Mouse (Mus musculus) megakaryocyte, adult 5-6 weeks (primary cell): ENCODE measurements around the gene Eri3. TPM values are rescaled to one million over a fixed set of nuclear protein-coding genes. Genes with fewer than 3 reads are reported as not detected.

Source experiments
- ATAC-seq: 2 replicates; pipeline ENCODE4 v1.8.0; 2016; ENCODE audit warnings: mild to moderate bottlenecking, inconsistent platforms; ENCODE audit not compliant: poor library complexity, severe bottlenecking
- total RNA-seq, 2 experiments: library from RNA; stranded (forward) in 1 of 2; stranded (reverse) in 1 of 2; fragments of 153-499, 151-499 nt in 1 of 2; fragments of 221-1000, 200-1000 nt in 1 of 2; gene quantifications; 2 replicates each; pipeline versions ENCODE4 v1.2.3 to v1.2.4; 2015 to 2017

Eri3 gene
- total RNA-seq, 2 experiments from 2014 or later: 13.3 to 36.8 TPM

DNA sequence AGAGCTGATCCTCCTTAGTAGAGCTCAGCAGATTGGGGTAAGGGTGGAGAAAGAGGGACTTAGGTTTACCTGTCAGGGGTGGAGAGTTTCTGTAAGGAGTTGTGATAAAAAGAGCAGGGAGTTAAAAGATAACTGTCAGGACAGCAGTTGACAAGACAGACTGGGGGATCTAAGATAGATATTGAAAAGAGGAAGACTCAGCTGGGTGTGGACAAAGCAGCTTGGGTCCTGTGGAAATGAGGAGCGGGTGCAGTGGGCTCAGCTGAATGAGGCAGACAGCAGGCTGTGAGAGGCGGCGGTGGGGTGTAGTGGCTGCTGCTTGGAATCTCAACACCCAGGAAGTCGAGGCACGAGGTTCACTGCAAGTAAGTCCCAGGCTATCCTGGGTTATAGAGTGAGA lies 72.1 kb downstream of the Eri3 start:
- no peak for ATAC-seq

DNA sequence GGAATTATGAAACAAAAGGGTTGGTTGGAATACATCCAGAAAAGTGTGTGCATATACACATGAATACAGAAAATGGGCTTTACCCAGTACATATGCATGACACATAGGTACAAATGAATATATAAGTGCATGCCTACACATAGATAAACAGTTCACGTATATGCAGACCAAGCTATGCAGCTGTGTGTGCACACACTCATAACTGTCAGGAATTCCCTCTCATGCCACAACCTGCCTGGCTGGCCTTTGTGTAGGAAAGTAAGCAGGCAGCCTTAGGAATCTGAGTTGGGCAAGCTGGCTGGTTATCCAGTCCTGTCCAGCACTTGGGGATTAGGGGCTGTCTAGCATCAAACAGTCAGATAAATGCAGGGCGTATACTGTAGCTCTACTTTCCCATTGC lies 72.9 kb downstream of the Eri3 start:
- no peak for ATAC-seq

DNA sequence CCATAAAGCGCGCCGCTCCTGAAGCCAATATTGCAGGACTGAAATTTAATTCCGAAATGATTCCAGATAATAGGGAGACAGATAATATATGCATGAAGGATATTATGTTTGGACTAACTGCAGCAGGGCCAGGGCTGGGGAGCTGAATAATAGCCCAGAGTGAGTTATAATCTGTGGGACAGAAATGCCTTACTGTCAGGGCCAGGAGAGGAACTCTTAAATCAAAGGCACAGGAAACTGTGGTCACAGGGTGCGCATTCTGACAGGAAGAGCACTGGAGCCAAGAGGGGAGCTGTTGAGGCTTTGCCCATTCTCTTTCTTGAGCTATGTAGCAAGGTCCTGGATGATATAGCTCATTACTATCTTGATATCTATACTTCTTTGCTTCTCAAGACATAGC lies 74.5 kb downstream of the Eri3 start:
- ATAC-seq: no peak

DNA sequence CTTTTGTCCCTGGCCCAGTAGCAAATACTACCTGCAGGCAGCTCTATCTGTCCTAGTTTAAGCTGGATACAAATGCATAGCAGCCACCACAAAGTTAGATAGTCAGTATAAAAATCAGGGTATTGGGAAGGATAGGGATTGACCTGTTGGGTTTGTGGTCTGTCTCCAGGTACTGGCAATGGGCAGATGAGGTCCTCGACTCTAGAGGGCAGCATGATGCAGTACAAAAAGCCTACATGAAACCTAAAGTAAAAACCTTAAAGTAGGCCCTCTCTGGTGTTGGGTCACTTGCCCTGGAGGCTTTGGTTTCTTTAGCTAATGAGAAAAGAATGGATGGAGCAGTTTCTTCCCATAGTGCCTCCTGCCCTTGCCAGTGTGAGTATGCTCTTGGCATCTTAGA lies 78.3 kb downstream of the Eri3 start:
- no peak for ATAC-seq

DNA sequence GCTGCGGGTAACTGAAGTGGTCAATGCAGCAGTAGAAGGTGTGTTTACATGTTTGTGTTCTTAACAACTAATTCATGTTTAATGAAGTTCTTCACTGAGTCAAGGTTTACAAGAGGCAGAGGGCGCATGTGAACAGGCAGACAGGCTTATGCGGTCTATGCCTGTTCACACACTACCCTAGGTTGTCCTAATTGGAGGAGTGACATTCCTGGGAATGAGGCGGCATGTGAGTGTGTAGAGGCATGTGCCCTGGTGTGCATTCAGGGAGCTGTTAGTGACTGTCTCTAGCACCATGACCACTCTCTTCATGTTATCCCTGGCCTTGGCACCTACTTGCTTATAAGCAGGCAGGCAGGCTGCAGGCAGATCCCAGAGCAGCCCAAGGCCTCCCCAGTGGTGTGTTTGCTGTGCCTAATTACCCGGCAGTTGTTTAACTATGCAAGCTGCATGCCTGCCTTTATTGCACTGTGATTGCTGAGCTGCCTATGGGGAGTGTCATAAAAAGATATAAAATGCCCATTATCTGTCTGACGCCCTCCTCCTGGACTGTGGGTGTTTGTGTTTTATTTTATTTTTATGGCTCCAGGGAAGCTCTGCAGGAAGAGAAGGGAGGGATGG lies 80.0 kb downstream of the Eri3 start:
- no peak for ATAC-seq

DNA sequence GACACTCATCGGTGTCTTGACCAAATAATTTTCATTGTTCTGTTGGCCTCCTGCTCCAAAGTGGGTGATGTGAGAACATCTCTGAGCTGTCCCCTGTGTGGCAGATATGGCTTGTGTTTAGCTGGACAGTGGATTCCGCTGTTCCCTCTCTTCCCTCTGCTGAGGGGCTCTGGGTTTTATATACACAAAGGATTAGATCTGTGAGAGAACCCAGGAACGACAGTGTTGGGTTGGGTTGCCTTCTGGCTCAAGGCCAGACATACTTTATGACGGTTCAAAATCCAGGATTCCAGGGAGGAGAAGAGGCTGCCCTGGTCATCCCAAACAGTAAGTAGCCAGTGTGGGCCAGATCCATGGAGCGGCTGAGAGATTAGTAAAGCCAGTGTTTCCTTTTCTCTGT lies 83.4 kb downstream of the Eri3 start:
- no peak for ATAC-seq

DNA sequence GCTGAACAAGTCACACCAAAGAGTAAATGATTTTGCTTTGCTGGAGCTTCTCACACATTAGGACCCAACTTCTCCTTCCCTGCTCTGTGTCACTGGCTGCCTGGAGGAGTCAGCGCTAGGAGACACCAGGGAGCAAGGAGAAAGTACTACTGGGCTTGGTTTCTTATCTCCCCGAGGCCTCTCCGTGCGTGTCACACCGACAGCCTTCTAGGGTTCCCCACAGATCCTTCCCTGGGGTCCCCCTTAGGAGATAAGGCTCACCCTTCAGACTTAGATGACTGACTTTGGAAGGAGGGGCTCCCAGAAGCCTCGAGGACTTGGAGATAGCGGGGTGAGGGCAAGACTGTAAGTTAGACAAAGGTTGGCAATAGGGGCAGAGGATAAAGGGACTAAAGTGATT lies 84.5 kb downstream of the Eri3 start:
- ATAC-seq: no peak

DNA sequence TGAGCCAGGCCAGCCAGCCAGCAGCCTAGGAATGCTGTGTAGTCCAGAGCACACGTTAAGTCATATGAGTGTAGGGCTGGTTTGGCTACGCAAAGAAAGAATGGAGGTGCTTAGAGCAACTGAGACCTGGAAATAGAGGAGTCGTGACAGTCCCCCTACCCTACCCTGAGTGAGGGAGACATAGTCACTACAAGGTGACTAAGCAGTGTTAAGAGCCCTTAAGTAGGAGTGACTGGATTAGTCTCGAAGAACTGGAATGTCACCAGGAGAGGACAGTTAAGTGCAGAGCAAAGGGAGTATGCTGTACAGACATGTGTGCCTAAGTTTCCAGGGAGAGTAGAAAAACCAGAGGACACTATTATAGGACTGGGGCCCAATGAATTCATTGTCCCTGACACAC lies 86.0 kb downstream of the Eri3 start:
- ATAC-seq: no peak

DNA sequence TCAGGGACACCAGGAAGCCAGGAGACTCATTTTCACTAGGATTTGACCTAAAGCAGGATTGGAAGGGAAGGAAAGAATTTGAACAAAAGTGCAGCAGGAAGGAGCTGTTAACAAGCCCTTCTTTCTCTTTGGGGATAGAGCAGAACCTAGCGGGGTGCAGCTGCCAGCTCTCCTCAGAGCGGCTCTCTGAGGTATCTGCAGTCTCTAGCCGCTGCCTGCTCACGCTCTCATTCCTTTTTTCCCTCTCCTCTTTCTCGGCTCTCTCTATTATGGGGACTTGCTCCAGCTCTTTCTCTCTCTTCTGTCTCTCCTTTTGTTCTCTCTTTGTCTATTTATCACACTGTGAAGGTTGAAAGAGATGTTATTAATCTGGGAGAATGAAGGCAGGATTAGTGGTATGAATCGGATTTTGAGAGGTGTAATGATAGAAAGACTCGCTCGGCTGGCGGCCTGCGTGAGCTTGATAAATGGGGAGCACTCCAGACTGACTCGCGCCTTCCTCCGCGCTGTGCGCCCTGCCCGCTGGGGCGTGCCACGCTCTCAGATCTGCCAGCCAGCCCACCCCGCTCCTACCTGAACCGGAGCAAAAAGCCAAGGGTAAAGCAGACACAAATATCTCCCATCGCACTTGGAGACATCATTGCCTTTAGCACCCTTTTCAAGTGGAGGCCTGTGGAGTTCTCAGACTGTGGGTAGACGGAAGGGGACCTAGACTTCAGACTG lies 86.9 kb downstream of the Eri3 start:
- ATAC-seq: no peak

DNA sequence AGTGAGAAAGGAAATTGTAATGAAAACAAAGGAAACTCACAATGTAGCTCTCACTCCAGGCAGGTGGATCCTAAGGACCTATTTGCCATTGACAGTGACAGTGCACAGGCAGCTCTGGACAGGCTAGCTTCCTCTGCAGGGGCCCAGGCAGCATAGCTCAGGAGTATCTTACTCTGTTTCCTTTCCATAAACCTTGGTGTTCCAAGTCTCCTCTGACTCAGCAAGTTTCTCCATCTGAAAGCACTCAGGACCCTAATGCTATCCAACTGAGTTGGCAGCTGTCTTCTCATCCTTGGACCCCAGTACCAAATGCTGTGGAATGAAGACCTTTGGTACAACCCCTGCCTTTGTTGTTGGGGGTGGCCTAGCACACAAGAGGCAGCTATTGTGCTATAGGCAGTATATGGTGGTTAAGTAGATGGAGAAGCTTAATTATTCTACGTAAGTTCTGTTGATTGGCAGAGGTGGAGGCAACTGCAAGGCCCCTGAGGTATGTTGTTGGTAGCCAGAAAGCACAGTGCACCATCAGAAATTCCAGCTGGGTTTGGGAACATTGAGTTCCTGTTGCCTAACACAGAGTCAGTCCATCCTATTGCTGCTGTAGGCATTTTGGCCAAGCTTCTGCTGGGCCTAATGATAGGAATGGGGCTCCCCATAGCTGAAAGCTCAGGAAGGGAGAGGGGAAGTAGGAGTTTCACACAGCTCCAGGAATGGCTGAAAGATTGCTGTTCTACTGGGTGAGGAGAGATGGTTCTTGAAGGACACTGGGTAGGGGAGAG lies 90.9 kb downstream of the Eri3 start:
- no peak for ATAC-seq

DNA sequence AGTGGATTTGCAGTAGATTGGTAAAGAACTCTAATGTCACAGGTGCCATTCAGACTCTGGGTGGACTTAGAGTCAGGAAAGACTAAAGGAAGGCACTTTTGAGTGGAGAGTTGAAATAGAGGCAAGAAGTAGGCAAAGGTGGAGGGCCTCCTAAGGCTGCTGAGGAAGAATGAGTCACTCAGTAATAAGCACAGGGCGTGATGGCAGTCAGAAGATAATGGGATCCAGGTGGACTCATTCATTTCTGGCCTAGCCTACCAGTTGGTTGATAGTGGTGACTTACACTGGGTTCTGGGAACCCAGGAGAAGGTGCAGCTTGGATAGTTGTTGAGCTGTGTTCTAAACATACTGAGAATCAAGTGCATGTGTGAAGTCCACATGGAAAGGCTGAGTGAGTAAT lies 91.6 kb downstream of the Eri3 start:
- ATAC-seq: no peak

DNA sequence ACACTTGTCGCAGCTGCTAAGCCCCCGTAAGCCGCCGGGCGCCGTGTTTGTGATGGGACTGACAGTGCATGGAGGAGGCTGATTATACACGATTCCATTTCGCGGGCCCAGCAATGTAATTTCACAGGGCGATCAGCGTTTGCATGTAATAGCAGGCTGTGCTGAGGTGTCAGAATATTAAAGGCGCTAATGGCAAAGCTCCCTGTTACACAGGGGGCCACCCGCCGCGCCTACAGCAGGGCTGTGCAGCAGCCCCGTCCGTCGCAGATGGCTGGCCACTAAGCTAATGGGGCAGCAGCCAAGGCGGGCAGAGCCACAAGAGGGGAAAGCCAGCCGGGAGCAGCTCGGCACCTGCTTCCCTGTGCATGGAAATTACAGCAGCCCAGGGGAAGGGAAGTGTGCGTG lies 94.9 kb downstream of the Eri3 start:
- no peak for ATAC-seq

DNA sequence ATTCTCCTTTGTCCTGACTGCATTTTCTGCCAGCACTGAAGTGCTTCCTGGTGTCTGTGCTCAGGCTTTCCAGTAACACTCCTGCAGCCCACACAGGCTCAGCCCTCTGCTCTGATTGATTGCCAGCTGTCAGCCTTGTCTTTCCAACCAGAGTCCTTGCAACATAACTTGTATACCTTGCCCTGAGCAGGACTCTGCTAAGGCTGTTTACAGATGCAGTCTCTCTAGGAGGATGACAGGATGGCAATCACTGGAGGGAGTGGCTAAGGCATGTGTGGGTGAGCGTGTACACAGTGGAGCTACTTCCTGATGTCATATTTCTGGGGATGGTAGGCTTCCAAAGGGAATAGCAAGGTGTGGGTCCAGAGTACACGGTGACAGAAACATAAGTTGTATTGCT lies 95.7 kb downstream of the Eri3 start:
- ATAC-seq: no peak

DNA sequence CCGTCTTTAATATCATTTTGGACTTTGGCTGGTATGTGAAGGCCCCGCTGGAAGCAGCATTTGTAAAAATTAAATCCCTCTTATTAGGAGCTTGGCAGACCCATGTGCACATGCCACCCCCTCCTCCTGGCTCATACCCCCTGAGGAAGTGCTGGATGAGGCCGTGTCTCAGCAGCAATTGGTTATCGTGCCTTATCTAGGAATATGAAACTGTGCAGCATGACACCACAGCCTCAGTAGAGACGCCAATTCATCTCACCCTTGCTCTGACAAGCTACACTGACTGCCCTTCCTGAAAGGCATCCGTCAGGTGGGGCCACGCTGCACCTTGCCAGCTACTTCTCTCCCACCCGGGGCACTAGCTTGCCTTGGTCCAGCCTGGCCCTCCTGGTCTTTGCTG lies 96.3 kb downstream of the Eri3 start:
- no peak for ATAC-seq

DNA sequence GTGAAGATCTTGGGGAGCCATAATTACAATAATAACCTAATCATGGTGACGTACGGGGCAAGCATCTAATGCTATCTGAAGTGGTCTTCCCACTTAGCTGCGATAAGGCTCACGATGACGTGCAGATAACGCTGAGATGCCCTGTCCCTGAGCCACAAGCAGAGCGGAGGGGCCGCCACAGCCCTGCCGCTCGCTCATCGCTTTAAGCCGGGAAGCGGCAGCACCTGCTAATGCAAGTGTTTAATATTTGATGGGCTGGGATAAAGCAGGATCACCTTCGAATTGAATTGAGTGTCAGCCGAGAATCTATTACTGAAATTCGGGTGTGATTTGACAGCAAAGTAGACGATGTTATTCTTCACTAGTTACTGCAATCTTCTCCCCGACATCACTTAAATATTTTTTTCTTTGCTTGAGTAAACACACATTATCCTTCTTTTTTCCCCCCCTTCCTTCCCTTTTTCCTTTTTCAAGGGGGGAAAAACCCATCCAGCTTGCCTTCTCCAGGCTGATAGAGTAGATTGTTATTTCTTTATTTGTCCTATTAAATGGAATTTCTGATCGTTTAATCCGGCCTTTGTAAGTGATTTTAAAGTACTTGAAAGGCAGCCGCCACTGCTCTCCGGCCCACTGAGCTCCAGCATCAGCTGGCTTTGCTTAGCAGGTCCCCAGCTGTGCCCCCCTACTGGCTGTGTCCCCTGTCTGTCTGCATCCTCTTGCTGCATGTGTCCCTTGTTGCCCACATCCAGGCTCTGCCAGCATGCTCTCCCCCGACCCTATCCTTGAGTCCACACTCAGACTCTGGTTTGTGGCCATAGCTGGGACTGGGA lies 97.0 kb downstream of the Eri3 start:
- no peak for ATAC-seq

DNA sequence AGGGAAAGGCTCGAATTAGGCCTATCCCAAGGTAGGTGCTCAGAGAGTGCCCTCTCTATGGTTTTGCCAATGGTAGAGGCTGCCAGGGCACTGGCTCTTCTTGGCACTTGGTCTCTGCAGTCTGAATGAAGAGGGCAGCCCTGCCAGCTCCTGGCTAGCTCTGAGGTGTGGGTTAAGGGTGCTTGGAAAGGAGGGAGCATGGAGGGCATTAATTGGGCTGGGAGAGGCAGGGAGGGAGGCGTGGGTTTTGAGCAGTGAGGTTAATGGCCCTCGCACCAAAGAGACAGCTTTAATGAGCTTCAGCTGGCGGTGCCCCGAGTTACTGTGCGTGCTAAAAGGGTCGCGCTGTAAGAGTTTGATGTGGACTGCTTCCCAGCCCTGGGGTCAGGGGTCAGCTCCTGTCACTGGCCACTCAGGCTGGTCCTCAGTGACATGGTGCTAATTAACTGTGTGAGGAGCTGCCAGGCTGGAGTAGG lies 101.5 kb downstream of the Eri3 start:
- ATAC-seq: no peak

DNA sequence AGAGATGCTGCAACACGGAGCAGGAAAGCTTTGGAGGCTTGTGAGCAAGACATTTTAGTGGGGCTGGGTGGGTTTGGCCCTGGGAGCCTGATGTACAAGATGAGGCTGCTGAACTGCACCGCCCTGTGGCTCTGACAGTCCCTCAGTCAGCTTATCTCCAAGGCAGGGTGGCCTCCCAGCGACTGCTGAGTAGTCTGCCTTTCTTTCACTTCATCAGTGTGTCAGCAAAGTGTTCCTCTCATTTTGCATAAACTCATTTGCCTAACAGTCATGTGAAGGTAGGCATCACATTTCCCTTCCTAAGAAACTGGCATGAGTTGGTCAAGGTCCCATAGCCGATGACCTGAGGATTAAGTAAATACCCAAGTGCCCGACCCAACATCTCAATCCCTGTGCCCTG lies 102.6 kb downstream of the Eri3 start:
- ATAC-seq: no peak

DNA sequence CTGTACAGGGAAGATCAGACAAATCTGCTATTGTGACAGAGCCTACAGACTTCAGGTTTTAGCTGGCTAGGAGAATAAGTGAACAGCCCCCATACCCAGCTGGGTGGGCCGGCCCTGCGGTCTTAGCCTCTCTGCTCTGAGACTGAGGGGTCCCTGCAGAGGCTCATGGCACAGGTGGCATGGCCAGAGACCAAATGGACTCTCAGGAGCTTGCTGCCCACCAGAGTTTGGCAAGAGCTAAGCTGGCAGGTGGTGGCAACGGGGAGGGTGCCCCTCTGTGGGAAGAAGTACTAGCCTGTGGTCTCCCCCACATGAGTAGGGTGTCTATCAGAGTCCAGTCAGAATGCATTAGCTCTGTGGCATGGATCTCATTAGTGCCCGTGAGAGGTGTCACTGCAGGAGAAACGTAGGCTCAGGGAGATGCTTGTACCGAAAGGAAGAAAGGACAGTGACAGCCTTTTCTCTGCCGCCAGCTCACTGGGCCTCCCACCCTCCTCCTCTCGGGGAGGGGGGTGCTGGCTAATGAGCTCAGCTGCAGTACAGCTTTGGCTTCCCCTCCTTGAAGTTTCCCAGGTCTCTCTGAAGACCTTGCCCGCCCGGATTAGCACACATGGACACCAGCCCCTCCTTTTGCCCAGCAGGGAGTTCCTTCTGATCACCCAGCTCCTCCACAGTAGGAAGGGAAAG lies 104.0 kb downstream of the Eri3 start:
- no peak for ATAC-seq

DNA sequence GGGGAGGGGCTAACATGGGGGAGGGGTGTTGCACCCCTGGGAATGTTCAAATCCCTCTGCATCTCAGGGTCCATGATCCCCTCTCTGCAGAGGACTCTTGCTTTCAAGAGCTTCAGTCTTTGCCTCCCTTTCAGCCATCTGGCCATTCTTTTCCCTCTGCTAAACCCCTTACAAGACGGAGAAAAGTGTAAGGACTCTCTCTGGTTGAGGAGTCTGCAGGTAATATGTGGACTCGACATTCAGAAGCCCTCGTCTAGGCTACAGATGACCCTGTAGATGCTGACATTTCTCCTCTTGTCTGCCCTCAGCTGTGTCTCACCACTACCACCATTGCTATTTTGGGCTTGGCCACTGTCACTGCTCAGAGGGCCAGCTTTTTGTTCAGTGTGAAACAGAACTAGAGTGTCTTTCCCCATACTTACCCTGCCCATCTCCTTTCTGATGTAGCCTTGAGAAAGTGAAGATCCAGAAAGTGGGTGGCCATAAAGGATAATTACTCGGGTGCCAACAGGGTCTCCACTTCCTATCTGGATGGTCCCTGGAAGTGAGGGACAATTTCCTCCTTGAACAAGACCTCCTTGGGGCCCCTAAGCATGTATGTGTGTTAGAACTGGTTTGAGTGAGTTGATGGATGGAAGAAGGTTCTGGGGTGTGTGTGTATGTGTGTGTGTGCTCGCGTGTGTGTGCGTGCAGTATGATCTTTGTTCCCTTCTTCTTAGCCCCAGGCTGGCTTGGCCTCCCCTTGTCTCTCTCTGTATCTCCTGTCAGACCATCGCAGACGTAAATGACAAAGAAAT lies 104.7 kb downstream of the Eri3 start:
- ATAC-seq: no peak

DNA sequence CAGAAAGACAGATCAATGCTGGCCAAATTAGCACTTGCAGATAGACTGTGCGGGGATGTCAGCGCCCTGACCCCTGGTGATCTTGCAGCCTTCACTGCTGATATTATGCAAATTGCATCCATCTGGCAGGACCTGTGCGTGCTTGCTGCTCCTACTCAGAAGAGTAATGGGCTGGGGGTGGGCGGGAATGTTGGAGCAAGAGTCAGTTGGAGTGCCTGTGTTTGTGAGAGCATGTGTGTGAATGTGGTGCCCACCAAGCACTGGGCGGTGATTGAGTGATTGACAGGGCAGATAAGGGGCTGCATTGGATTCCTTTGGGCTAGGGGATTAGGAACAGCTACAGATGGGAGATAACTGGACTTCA lies 105.3 kb downstream of the Eri3 start:
- ATAC-seq: no peak
